Mouse (Mus musculus) heart, embryonic 16.5 days (tissue): Measurements from ENCODE around the gene Ppil4. TPM values are rescaled to one million over a fixed set of nuclear protein-coding genes. Genes with fewer than 3 reads are reported as not detected.

ENCODE experiments used
- ATAC-seq: fragments of 200-750 bp; cut with Nextera tagmentation; replicated peaks from 2 replicates; pipeline ENCODE4 v1.8.0; 2017; ENCODE audit warnings: moderate number of reproducible peaks; ENCODE audit not compliant: insufficient read depth, low FRiP score; ENCODE audit errors: extremely low read depth
- H3K27ac ChIP-seq: fragments of 300-500 bp; sonication (generic); 2 replicates; pipeline ENCODE4 v1.5.1; 2014; ENCODE audit warnings: mild to moderate bottlenecking, low read length, control low read depth, moderate library complexity
- H3K27me3 ChIP-seq: fragments of 300-500 bp; sonication (generic); 2 replicates; pipeline ENCODE4 v1.6.1; 2014; ENCODE audit warnings: low read length, mixed read lengths; ENCODE audit not compliant: control insufficient read depth, insufficient read depth
- H3K36me3 ChIP-seq: fragments of 300-500 bp; sonication (generic); 2 replicates; pipeline ENCODE4 v1.6.1; 2014; ENCODE audit not compliant: control insufficient read depth, insufficient read depth
- H3K4me1 ChIP-seq: fragments of 300-500 bp; sonication (generic); 2 replicates; pipeline ENCODE4 v1.6.1; 2014; ENCODE audit warnings: low read length, mixed read lengths; ENCODE audit not compliant: control insufficient read depth, insufficient read depth
- H3K4me2 ChIP-seq: fragments of 300-500 bp; sonication (generic); 2 replicates; pipeline ENCODE4 v1.6.1; 2014; ENCODE audit warnings: low read depth, mild to moderate bottlenecking, control low read depth, low read length
- H3K4me3 ChIP-seq: fragments of 300-500 bp; sonication (generic); 2 replicates; pipeline ENCODE4 v1.5.1; 2014; ENCODE audit warnings: mild to moderate bottlenecking, control low read depth, low read length
- H3K9ac ChIP-seq: fragments of 300-500 bp; sonication (generic); 2 replicates; pipeline ENCODE4 v1.6.1; 2014; ENCODE audit warnings: low read length, control low read depth
- H3K9me3 ChIP-seq: fragments of 300-500 bp; sonication (generic); replicated peaks from 2 replicates; pipeline ENCODE4 v1.6.1; 2016; ENCODE audit warnings: low read length; ENCODE audit not compliant: control insufficient read depth
- WGBS: fragments of 180-500 bp; shearing (Covaris S2); extraction: QIAGEN DNeasy Blood & Tissue Kit; methylation state at CpG from one replicate; pipeline ENCODE4 v1.1.7; 2014; 5-methylcytosine and 5-hydroxymethylcytosine counted together
- polyA plus RNA-seq: library from polyadenylated mRNA; unstranded; fragments of >200 nt; fragmentation: Nextera tagmentation; extraction: Ambion mirVana; gene quantifications from 2 replicates; pipeline ENCODE4 v1.2.1, GENCODE M21; 2015

Gene Ppil4
- polyA plus RNA-seq, 1 experiment from 2014 or later = 34.1 TPM

DNA sequence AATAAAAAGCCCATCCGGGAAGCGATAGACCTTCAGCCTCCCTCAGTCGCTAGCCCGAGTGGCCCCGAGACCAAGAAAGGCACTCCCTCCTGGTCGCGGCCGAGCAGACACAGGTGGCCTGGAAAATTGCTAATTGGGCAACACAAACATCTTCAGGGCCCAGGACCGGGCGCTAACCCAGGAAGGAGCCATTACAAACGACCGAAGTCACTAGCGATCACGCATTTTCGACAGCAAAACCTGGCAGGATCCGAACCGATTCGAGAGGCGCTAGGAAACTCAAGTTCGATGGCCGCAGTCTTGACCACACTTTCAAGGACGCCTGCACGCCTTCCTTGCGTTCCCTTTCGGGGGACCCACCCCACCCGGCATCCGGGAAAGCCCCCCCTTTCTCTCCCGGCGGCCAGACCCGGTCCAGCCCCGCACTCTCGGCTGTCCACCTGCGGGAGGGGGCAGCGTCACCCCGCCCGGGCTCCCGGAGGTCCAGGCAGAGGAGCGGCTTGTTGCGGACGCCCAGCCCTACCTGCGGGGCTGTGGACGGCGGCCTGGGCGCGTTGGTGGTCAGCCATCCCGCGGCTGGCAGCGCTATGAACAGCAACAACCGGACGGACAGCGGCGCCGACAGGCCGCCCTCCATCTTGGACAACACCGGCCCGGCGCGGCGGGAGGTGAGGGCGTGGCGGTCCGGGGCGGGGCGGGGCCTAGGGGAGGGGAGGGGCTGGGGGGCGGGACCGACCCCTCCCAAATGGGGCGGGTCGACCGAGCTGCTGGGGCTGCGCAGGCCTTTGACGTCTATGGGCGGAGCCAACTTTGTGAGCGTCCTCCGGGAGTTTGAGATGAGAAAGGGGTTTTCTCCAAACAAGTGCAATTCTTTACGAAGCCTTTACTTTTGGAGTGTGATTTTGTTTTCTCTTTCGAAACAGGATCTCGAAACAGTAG is 12.2 kb upstream of the Ppil4 start:
- Histone ChIP-seq H3K4me1 (no peaks in the 10 kb centered on the region; the same call in none of the 2 replicates), H3K36me3 (peaks cover 4% of the 10 kb centered on the region; the same call in 1 of the 2 replicates), H3K4me2 (peak overlapping the region; percentile 76), H3K9ac (peak overlapping the region; percentile 91), H3K27me3 (no peaks in the 10 kb centered on the region), H3K9me3 (no peaks in the 10 kb centered on the region), H3K4me3 (peak overlapping the region; percentile 79), H3K27ac (peak overlapping the region; percentile 56)
- ATAC-seq = peak; percentile 96
- WGBS = under 1% methylated on average over 63 of the region's 77 CpGs

DNA sequence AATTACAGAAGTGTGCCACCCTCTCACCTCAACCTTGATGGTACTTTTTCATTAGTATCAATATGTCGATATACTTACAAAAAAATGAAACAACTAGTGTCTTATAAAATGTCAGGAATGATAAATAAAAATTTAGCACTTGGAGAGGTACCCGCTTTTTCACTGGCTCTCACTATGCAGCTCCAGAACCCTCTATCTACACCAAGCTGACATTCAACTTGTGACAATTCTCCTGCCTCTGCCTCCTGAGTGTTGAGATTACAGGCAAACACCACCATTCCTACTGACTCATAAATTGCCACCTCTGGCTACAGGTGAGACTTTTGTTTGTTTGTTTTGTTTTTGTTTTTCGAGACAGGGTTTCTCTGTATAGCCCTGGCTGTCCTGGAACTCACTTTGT is 11.5 kb upstream of the Ppil4 start:
- WGBS = 51% methylated on average over 3 of the region's 3 CpGs
- H3K4me1 ChIP-seq = no peaks in the 10 kb centered on the region; the same call in none of the 2 replicates
- no peak for ATAC-seq
- H3K27ac ChIP-seq = no peak overlapping the region
- H3K36me3 ChIP-seq = peaks cover 4% of the 10 kb centered on the region; the same call in 1 of the 2 replicates
- H3K27me3 ChIP-seq = no peaks in the 10 kb centered on the region
- H3K9me3 ChIP-seq = no peaks in the 10 kb centered on the region
- peak overlapping the region; percentile 79 for H3K4me3 ChIP-seq
- H3K9ac ChIP-seq = peak overlapping the region; percentile 64
- peak overlapping the region; percentile 67 for H3K4me2 ChIP-seq

DNA sequence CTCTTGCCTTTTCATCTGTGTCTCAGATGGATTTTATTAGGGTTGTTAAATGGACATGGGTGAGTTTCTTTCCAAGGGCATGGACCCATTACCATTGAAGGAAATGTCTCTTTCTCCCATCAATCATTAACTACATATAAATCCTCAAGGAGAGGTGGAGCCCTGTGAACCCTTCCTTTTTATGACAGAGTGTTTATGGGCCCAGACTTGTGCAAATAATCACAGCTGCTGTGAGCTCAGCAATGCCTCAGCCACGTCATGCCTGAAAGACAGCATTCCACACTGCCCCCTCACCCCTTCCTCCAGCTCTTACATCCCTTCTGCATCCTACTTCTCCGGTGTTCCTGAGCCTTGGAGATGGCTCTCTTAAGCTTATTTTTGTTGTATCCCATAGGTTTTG is 5.4 kb upstream of the Ppil4 start:
- no peak overlapping the region for H3K4me3 ChIP-seq
- H3K9me3 ChIP-seq = no peaks in the 10 kb centered on the region
- H3K4me2 ChIP-seq = no peak overlapping the region
- H3K27me3 ChIP-seq = no peaks in the 10 kb centered on the region
- H3K36me3 ChIP-seq = peaks cover 6% of the 10 kb centered on the region
- no peak for ATAC-seq
- H3K9ac ChIP-seq = no peak overlapping the region
- H3K4me1 ChIP-seq = peaks cover 2% of the 10 kb centered on the region; the same call in 1 of the 2 replicates
- no peak overlapping the region for H3K27ac ChIP-seq
- WGBS = 49% methylated on average over 2 of the region's 2 CpGs

DNA sequence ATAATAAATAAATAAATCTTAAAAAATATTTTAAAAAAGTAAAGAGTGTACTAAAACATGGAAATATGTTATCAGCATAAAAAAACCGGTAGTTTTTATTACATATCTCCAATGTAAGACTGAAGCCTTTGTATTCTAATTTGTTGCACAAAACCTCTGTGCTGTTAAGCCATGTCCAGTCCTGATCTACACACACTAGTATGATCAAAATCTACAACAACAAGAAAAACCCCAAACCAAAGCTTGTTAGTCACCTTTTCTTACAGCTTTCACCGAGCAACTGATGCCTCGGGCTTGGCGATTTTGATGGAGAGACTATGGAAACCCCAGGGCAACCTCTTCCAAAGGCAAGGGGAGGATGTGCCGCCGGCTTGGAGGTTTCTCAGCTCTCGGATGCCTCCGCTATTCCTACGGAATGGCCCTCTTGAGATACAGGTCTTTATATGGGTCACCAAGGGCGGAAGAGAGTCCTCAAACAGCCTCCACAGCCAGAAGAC is 389 bp upstream of the Ppil4 start:
- H3K4me2 ChIP-seq = peak overlapping the region; percentile 64
- peak overlapping the region; percentile 77 for H3K9ac ChIP-seq
- H3K4me1 ChIP-seq = peaks cover 11% of the 10 kb centered on the region
- H3K4me3 ChIP-seq = peak overlapping the region; percentile 76
- H3K36me3 ChIP-seq = peaks cover 14% of the 10 kb centered on the region
- WGBS = 0% methylated on average over 10 of the region's 10 CpGs
- no peaks in the 10 kb centered on the region for H3K27me3 ChIP-seq
- no peak for ATAC-seq
- H3K9me3 ChIP-seq = no peaks in the 10 kb centered on the region
- peak overlapping the region; percentile 67 for H3K27ac ChIP-seq

DNA sequence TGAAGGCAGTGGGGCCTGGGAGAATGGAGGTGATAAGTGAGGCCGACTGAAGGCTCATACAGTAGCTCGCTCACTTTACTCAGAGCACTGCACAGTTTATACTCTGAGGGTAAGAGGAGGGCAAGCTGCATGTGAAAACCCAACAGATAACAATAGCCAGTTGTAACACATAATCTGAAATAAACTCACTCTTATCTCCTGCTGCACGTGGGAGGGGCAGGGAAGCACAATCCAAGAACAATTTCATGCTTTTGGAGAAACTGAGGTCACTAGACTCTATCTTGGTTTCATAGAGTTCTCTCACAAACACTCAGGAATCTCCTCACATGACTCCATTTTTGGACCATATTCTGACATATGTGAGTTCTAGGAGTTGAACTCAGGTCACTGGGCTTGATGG is 8.6 kb downstream of the Ppil4 start:
- Histone ChIP-seq H3K9ac (no peak overlapping the region), H3K4me1 (no peaks in the 10 kb centered on the region), H3K9me3 (no peaks in the 10 kb centered on the region), H3K36me3 (peaks cover 56% of the 10 kb centered on the region), H3K4me2 (no peak overlapping the region), H3K27me3 (no peaks in the 10 kb centered on the region), H3K27ac (no peak overlapping the region), H3K4me3 (no peak overlapping the region)
- no peak for ATAC-seq
- 66% methylated on average over 3 of the region's 3 CpGs for WGBS

DNA sequence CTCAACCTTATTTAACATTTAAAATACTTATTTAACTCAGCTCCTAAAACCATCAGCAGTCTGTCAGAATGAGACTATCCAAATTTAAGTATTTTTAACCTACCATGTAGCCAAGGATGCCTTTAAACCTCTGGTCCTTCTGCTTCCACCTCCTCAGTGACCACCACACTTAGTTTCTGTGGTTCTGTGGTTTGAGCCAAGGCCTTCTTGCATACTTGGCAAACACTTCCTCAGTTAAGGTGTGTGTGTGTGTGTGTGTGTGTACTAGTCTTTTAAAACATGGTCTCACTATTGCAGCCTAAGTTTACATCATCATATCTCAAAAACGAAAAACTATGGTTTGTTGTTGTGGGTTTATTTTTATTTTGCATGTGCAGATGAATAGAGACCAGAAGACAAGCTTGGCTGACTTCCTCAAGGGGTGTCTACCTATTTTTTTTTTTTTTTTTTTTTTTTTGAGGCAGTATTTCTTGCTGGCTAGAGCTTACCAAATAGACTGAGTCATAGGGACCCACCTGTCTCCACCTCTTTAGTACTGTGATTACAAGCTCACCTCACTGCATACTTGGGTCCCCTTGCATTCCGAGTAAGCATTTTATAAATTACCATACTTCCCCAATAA is 9.9 kb downstream of the Ppil4 start:
- H3K4me2 ChIP-seq = no peak overlapping the region
- WGBS = 88% methylated on average over 2 of the region's 2 CpGs
- peaks cover 47% of the 10 kb centered on the region for H3K36me3 ChIP-seq
- no peak overlapping the region for H3K27ac ChIP-seq
- ATAC-seq = no peak
- H3K27me3 ChIP-seq = no peaks in the 10 kb centered on the region
- H3K4me3 ChIP-seq = no peak overlapping the region
- no peaks in the 10 kb centered on the region for H3K9me3 ChIP-seq
- no peaks in the 10 kb centered on the region for H3K4me1 ChIP-seq
- H3K9ac ChIP-seq = no peak overlapping the region

DNA sequence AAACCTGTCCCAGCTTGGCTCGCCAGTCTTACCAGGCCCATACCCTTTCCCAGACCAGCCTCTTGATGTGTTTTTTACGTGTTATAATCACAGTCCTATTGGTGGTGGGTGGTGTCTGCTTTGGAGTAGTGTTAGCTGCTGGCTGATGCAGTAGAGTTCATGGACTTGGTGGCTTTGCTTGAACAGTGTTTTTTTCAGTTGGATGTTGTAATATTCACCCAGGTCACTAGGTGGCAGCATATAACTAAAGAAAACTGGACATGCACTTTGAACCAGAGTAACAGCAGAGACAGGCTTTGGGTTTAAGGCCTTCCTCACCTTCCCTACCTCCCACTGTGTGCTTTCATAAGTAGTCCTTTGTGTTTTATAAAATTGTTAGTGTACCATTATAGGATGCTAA is 17.2 kb downstream of the Ppil4 start:
- no peak for ATAC-seq
- Histone ChIP-seq H3K4me2 (no peak overlapping the region), H3K9ac (no peak overlapping the region), H3K4me3 (no peak overlapping the region), H3K4me1 (no peaks in the 10 kb centered on the region), H3K36me3 (peaks cover 16% of the 10 kb centered on the region), H3K27me3 (no peaks in the 10 kb centered on the region), H3K27ac (no peak overlapping the region), H3K9me3 (no peaks in the 10 kb centered on the region)
- WGBS = 48% methylated on average over 2 of the region's 2 CpGs

DNA sequence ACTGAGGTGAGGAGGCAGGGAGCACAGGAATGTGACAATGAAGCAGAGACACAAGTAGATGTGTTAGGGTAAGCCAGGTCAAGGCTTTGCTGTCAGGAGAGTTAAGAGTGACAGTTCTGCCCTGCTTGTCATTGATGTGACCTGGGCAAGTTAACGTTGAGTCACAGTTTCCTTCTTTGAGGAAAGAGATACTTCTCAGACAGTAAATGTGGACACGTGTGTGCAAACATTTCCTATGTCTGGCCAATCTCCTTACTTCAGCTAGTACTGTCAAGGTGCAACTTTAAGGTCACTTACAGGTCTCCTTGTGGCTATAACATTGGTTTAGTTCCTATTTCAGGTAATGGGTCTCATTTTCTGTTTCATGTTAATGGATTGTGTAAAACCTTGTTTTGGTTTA is 23.8 kb downstream of the Ppil4 start:
- no peak for ATAC-seq
- whole genome bisulfite sequencing = 44% methylated on average over 2 of the region's 2 CpGs
- no peak overlapping the region for H3K4me3 ChIP-seq

DNA sequence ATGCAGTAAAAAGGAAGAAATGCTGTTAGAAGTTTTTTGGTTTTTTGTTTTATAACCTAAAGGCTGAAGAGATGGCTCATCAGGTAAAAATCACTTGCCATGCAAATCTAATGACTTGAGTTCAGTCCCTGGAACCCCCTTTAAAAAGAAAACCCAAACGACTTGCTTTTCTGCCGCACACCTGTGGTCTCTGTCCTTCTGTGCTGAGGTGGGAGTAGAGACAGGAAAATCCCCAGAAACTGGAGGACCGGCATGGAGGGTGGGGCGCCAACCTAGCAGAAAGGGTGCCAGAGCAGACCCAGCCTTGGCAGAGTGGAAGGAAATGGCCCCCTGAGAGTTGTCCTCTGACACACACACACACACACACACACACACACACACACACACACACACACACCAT is 26.0 kb downstream of the Ppil4 start:
- H3K9me3 ChIP-seq = no peaks in the 10 kb centered on the region
- no peak overlapping the region for H3K4me2 ChIP-seq
- no peak overlapping the region for H3K9ac ChIP-seq
- WGBS = 91% methylated on average over 4 of the region's 4 CpGs
- H3K27me3 ChIP-seq = no peaks in the 10 kb centered on the region
- H3K27ac ChIP-seq = no peak overlapping the region
- no peaks in the 10 kb centered on the region for H3K4me1 ChIP-seq
- H3K4me3 ChIP-seq = no peak overlapping the region
- H3K36me3 ChIP-seq = peaks cover 28% of the 10 kb centered on the region
- ATAC-seq = no peak

More for the DNA sequence above, 23.8 kb downstream of the Ppil4 start:
- Histone ChIP-seq H3K4me2 (no peak overlapping the region), H3K4me1 (no peaks in the 10 kb centered on the region), H3K9me3 (no peaks in the 10 kb centered on the region), H3K27me3 (no peaks in the 10 kb centered on the region), H3K36me3 (peaks cover 18% of the 10 kb centered on the region), H3K9ac (no peak overlapping the region), H3K27ac (no peak overlapping the region)
